Mouse (Mus musculus) cerebellum, postnatal 14 days (tissue): ENCODE data around the gene Nufip2.
"Not testable (repeated sequence)": the region's sequence is repeated elsewhere in the genome, so short reads cannot be mapped to it uniquely, and the experiment has no call there.

ENCODE experiments used
- DNase-seq, 2 experiments: peaks; one replicate each; pipeline ENCODE4 v3.0.0; 2021; ENCODE audit warnings: mixed read lengths in 2 of 2

The Nufip2 gene

DNA sequence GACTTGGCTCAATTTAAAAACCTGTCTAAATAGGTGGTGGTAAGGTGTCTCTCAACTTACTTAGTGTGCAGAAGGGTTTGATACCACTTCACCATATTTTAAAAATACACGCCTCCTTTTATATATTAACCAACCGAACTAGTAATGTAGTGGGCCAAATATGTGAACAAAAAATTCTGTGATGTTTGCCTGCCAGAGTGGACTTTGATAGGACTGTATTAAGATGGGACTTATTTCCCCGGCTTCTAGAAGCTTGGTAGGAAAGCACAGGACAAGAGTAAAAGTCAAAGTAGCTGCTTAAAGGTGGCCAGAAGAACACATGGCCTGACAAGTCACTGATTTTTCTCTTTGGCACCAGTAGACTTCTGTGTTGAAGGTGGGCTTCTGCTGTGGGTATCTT lies 27.8 kb downstream of the Nufip2 start:
- DNase-seq = no peak

DNA sequence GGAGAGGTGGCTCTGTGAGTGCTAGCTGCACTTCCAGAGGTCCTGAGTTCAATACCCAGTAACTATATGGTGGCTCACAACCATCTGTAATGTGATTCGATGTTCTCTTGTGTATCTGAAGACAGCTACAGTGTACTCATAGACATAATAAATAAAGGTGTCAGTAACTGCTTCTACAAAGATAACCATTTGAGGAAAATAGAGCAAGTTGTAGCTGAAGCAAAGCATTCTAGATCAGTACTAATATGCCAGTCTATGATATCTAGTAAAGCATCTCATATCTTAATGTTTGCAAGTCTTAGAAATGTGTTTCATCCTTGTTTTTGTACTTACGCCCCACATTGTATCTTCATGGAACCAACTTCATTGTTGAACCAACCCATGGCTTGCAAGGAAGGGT lies 33.1 kb downstream of the Nufip2 start:
- no peak for DNase-seq

DNA sequence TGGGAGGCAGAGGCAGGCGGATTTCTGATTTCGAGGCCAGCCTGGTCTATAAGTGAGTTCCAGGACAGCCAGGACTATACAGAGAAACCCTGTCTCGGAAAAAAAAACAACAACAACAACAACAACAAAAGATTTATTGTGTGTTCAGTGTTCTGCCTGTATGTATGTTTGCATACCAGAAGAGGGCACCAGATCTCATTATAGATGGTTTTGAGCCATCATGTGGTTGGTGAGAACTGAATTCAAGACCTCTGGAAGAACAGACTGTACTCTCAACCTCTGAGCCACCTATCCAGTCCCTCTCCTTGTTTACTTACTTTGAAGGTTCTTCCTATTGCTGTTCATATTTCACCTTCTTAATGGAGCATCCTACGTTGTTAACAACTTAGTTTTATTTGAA lies 35.4 kb downstream of the Nufip2 start:
- no peak for DNase-seq

DNA sequence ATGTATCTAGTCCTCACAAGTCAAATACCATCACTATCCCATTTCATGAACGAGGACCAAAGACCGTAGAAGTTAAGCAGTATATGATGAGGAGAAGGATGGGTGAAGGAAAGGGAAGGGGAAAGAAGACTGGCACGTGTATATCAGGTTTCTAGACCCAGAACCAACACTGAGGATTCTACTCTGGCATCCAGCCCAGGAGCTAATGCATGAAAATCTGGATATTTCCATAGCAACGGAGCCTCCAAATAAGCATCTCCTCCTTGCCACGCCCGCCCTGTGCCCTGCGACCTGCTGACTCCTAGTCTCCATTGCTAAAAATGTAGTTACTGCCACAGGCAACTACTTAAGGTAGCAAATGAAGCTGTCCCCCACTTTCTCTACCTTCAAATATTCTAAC lies 38.8 kb downstream of the Nufip2 start:
- DNase-seq = peak in 1 of 2 experiments; percentile 33

DNA sequence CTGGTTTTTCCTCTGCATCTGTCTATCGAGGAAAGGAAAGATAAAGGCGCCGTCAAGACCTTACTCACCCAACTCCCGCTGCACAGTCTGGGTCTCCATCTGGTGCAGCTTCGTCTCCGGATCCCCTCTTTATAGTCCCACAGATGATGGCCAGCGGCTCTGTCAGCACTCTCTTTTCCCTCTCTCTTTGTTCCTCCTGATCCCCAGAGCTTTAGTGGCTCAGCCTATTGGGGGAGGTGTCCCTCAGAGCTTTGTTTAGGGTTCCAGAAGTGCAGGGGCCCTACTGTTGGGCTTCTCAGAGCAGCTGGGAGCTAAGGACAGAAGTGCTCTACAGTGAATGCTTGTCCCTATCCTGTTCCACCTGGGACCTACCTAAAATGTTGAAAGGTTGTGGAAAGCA lies 39.2 kb downstream of the Nufip2 start, which contains the start of gene Cryba1:
TSS of gene Cryba1 (minus strand) at position 101 of the 400 bp plus-strand sequence.
- no peak for DNase-seq

DNA sequence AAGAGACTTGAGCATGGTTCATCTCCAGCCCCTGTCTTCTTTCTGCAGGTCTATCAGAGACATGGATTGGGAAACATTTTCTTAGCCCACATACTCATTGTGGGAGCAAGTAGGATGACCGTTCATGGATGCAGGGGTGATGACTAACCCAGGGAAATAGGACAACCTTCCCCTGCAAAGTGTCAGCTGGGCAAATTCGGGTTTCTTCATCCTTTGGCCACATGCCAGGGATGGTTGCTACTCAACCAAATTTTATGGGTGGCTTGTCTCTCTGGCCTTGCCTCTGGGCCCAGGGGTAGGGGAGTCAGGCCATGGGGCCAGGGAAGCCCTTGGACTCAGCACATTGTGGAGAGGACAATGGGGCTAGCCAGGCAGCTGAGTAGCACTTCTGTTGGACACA lies 42.6 kb downstream of the Nufip2 start:
- DNase-seq = peak; percentile 24 to 40

DNA sequence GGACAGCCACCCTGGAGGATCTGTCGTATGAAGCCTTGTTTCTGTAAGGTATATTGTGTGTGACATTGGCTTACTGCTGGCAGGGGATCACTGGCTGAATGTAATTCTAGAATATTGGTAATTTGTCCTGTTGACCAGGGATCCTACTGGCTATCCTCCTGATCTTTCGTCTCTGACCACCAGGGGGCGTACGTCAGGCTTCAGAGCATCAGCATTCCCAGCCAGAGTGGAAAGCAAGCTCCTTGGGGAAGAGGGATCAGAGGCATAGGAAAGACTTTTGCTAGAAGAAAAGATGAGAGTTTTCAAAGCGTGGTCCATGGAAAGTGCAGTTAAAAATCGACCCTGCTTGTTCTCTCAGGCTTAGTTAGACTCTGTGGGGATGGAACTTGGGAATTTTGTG lies 51.3 kb downstream of the Nufip2 start:
- peak; percentile 94 to 96 for DNase-seq

DNA sequence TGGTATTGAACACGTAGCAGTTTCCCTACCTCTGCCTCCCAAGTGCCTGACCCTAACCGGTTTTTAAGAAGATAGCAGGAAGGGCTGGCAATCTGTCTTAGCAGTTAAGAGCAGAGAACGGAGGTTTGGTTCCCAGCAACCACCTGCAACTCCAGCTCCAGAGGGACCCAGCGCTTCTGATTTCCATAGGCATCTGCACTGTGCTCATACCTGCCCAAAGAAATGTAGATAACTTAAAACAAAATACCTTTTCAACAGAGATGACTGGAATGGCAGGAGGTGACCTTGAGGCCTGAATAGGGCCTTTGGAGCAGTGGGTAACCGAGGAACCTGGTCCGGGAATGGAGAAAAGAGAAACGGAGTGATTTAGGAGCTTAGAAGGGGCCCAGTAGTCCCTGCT lies 52.6 kb downstream of the Nufip2 start:
- no peak for DNase-seq

DNA sequence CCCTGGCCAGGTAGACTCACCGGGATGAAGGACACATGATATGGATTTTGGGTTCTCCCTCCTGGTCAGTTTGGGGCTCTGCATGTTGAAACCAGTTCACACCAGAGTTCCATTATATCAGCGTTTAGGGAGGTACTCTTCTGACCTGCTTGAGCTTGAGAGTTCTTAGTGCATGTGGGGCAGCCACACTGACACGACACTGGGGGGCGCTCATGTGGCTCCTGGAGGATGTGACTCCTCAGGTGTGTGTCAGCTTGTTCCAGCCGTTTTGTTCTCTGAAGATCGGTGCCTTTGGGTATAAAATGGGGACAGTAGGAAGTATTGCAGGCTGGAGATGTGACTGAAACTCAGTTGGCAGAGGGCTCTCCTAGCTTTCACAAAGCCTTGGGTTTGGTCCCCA lies 58.0 kb downstream of the Nufip2 start:
- DNase-seq = peak; percentile 42 to 67

DNA sequence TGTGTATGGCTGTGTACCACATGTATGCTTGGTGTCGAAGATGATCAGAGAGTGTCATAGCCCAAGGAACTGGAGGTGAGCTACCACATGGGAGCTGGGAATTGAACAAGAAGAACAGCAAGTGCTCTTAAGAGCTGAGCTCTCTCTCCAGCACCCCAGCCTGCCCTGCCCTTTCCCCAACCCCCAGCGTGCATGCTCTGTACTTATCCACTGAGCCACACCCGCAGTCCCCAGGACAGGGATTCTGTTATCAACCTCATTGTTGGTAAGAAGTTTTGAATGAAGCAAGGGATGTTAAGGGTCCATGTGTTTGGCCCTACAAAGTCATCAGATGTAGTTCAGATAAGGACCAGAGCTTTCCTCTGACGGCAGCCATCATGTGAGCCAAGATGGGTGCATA lies 60.7 kb downstream of the Nufip2 start:
- DNase-seq = no peak

DNA sequence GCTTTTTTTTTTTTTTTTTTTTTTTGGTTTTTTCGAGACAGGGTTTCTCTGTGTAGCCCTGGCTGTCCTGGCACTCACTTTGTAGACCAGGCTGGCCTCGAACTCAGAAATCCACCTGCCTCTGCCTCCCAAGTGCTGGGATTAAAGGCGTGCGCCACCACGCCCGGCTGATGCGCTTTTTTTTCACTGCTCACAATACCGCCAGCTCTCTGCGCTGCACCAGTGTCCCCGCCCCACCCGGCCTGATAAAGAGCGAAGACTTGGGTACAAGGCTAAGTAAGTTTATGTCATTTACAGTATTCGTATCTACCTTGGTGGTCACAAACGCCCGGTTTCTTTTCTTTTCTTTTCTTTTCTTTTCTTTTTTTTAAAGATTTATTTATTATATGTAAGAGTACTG lies 61.1 kb downstream of the Nufip2 start:
- not testable (repeated sequence) for DNase-seq

DNA sequence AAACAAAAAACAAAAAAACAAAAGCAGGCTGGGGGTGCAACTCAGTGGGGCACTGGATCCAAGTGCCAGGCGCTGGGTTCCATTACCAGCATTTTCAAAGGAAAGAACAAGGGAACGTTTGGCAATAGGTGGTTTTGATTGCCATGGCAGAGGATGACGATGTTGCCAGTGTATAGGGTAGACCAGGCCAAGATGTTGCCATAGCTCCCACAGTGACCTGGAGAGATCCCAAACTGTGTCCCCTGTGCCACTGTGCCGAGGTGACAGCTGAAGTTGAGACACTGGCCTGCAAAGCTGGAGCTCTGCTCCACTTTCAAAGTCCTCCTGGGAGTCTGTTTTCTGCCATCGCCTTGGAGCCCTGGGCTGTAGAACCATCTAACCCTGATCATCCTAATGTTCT lies 63.0 kb downstream of the Nufip2 start:
- no peak for DNase-seq

DNA sequence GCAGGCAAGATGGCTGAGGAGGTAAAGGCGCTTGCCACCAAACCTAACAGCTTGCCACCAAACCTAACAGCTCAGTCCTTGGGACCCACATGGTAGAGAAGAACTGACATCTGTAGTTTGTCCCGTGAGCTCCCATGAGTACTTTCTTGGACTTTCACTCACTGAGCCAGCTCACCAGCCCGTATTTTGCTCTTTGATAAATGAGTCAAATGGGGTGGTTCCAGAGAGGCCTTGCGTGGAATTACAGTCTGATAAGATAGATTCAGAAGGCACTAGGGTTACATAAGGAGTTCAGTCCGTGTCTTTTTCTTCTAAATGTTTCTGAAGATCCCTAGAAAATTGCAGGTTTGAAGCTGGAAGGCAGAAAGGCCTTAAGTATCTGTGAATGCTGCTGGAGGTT lies 66.6 kb downstream of the Nufip2 start:
- no peak for DNase-seq

DNA sequence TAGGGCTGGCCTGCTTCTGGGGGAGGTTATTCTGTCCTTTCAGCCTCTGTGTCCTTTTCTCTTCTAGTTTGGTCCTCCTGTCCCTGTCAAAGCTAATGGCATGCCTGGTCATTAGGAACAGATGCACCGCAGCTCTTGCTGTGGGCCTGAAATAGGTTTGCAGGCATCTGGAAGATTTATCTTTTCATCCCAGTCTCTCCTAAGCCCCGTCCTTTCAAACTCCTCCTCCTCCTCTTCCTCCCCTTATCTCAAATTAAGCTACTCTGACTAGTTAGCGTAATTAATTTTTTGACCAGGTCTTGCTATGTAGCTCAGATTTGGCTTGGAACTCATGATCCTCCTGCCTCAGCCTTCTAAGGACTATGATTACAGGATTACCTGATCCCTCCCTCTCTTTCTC lies 67.5 kb downstream of the Nufip2 start:
- no peak for DNase-seq

DNA sequence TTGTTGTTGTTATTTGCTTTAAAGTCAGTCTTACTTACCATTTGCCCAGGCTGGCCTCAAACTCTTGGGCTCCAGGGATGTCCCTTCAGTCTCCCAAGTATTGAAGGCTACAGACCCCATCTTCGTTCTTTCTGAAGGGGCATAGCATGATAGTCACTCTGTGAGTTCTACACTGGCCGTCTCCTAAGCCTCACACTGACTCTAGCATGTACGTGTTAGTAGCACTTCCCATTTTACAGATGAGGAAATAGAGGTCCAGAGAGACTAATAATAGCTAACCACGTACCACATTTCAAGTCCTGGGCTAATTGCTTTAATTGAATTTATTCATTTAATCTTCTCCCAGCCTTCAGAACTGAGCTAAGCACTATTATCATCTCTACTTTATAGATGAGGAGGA lies 74.1 kb downstream of the Nufip2 start:
- no peak for DNase-seq

DNA sequence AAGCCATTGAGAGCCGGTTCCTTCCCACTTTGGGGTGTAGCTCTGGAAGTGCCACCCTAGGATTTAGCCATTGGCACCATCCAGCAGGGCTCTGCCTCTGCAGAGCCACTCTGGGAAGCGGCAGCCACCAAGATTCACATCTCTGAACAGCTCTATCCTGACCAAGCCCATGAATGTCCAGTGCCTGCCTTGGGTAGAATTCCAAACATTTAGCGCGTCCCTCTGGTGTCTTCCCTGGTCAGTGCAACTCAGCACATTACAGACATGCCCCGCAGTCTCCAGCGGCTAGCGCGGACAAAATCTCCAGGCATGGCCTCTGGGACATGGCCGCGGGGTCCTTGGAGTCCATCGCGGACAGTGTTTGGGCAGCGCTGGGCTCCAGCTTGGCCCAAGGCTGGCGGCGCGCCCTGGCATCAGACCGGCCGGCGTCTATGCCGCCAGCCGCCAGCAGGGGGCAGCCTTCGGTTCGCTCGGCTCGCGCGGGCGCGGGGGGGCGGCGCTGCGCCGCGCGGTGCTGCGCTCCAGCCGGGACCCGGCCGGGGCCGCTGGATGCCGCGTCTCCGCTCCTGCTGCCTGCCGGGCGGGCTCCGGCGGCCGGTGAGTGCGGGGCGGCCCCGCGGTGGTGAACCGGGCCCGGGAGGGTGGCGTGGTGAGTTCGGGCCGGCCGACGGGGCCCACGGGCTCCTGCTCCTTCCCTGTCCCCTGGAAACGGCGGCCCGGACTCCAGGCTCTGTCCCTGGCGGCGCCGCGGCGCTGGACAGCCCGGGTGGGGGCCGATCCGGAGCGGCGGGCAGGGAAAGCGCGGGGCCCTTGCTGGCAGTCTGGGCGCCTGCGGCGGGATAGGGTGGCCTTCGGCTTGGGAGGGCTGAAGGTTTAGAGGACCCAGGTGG lies 77.1 kb downstream of the Nufip2 start, which contains the start of gene Myo18a:
TSS of gene Myo18a (plus strand) at position 464 of the 890 bp plus-strand sequence.
- DNase-seq = peak; percentile 96

DNA sequence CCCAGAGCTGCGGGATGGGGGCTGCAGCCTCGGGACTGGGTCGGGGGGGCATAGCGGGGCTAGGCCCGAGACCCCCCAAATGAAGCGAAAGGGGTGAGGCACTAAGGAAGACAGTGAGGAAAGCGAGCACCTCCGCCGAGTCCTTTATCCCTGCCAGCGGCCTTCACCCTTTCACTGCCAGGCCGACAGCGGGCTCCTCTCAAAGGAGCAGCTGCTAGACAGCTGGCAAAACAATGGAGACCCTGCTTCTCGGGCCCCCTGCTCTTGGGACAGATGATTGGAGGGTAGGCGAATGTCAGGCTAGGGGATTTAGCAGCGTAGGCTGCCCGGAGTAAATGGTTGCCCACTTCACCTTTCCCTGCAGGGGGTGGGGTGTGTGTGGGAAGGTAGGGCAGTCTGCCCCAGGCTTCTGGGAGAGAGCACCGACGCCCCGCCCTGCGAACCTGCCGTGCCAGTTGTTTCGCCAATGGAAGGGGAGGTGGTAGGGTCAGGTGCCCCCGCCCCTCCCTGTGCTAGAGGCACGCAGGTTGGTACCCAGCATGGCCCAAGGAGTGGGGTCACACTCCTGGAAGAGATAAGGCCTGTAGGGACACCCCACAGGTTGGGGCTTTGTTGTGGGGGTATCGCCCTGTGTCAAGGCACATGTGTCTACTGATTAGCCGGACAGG lies 77.9 kb downstream of the Nufip2 start:
- peak in 1 of 2 experiments; percentile 65 for DNase-seq

DNA sequence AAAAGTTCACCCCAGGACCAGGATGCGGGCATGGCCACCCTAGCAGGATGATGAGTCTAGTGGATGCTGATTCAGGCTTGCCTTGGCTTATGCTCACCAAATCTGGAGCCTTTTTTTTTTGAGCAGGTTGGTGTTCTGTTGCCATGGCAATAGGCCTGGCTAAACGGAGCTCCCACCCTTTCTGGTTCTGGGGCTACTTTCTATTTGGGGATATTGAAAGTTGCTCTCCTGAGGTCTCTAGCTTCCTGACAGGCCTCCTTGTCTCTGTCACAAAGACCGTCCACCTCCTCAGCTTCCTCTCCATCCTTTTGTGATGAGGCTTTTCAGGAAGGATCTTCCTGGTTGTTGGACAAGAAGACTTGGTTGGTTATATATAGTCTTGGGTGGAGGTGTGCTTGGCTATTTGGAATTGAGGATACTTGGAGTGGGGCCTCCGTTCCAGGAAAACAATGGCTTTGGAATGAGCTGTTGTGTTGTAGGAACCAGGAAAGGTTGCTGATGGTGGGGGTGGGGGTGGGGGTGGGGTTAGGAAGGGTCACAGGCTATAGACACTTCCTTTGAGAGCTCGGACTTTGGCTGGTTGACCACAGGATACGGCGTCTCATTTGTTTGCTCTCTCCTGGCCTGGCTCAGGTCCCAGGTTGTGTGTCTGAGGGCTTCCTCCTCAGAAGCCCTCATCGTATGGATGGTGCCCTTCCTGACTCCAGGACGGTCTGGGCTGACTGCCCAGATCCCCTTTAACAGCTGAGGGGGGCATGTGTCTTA lies 78.9 kb downstream of the Nufip2 start:
- peak in 1 of 2 experiments; percentile 35 for DNase-seq

DNA sequence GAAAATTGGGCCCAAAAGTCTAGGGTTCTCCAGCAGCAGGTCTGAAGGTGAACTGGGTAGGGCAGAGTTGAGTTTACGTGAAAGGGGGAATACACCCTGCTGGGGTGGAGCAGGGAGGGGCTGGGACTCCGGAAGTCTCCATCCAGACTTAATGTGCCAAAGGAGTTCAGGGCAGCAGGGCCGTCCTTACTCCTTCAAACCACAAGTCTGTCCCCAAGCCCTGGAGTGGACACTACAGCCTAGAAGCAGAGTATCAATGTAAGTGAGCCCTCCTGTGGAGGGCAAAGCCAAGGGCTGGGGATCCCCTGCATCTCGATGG lies 79.5 kb downstream of the Nufip2 start:
- no peak for DNase-seq

DNA sequence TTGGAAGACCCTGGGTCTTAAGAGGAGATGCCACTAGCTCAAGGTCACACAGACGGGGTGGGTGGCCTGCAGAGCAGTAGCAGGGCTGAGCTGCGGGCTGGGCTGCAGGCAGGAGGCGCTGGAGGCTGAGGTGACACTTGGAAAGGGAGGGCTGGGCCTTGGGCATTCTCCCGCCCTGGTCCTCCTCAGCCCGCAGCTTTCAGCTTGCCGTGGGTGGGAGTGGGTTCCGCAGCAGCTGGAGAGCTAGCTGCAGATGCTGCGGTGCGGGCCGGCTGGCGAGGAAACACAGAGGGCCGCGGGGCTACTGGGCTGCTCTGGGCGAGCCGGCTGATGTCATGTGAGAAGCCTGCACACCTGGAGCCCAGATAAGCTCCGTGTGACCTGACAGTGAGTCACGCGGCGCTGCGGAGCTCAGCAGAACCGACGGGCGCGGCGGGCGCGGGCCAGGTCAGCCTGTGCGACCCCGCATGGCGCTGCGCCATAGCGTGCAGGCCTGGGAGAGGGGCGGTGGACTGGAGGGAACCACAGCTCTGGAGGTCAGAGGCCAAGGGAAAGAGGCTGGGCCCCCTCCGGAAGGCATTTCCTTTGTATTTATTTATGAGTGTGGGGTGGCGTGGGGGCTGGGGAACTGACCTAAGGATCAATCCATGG lies 80.5 kb downstream of the Nufip2 start:
- DNase-seq = peak in 1 of 2 experiments; percentile 37

DNA sequence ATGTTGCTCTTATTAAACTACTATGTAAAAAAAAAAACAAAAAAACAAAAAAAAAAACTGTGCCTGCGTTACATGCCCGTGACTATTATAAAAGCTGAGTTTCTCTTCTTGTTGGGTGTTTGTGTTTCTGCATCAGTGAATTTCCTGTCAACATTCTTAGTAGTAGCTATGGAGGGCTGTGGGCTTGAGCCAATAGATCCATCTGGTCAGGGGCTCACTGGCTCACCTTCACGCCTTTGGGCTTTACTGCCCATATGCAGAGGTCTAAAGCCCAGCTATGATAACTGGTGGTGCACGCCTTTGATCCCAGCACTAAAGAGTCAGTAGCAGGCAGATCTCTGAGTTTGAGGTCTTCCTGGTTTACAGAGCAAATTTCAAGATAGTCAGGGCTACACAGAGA lies 83.5 kb downstream of the Nufip2 start:
- DNase-seq = no peak

DNA sequence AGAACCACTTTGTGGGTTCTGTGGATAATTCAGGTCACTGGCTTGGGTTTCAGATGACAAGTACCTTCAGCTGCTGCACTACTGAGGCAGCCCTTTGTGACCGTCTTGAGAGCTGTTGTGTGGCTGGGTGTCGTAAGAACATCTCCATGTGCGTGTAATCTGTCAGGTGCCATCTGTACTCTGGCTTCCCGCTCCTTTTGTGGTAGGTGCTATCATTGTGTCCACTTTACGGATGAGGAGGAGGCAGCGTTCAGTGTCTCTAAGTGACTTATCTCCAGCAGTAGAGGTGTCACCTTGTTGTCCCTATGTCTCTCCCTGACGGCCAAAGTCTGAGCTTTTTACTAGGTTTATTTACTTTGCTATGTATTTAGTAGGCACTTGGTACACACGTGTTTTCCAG lies 84.4 kb downstream of the Nufip2 start:
- no peak for DNase-seq
